Mouse (Mus musculus): ENCODE results near the gene Gm1110. TPM values are rescaled to one million over a fixed set of nuclear protein-coding genes. Genes with fewer than 3 reads are reported as not detected.
"Not testable (repeated sequence)": the region's sequence is repeated elsewhere in the genome, so short reads cannot be mapped to it uniquely, and the experiment has no call there.

The Gm1110 gene
- polyA plus RNA-seq (2015; fragmentation: Nextera tagmentation; extraction: Ambion mirVana): not detected in 2 replicates

GRCm38 (mm10) chr9:26922909-26923526 is at the start of gene Gm1110:
Gene Gm1110 (minus strand): TSS chr9:26923111.
- Histone ChIP-seq H3K4me1 (replicated peaks) (no peaks in the 10 kb centered on the region), H3K9ac (no peak within 1 kb of the TSS), H3K4me3 (replicated peaks) (no peak within 1 kb of the TSS), H3K9me3 (replicated peaks) (no peaks in the 10 kb centered on the region), H3K4me2 (no peak within 1 kb of the TSS), H3K36me3 (replicated peaks) (no peaks in the 10 kb centered on the region), H3K27ac (replicated peaks) (no peak within 1 kb of the TSS), H3K27me3 (no peaks in the 10 kb centered on the region)
- ATAC-seq (ENCODE audit: insufficient read depth): no peak
- WGBS (ENCODE audit: insufficient replicate concordance): 53% methylated on average over 13 of the region's 13 CpGs

- H3K4me3 ChIP-seq (replicated peaks): no peak overlapping the region
- 30% methylated on average over 2 of the region's 2 CpGs for WGBS (ENCODE audit: insufficient replicate concordance)
- H3K9ac ChIP-seq: no peak overlapping the region
- no peaks in the 10 kb centered on the region for H3K36me3 ChIP-seq (replicated peaks)
- no peak overlapping the region for H3K27ac ChIP-seq (replicated peaks)
- H3K9me3 ChIP-seq (replicated peaks): no peaks in the 10 kb centered on the region
- H3K27me3 ChIP-seq: no peaks in the 10 kb centered on the region
- H3K4me1 ChIP-seq (replicated peaks): no peaks in the 10 kb centered on the region
- H3K4me2 ChIP-seq: no peak overlapping the region
- no peak for ATAC-seq (ENCODE audit: insufficient read depth)
These were observed 24.9 kb upstream of the Gm1110 start for GRCm38 (mm10) chr9:26947790-26948189.

DNA sequence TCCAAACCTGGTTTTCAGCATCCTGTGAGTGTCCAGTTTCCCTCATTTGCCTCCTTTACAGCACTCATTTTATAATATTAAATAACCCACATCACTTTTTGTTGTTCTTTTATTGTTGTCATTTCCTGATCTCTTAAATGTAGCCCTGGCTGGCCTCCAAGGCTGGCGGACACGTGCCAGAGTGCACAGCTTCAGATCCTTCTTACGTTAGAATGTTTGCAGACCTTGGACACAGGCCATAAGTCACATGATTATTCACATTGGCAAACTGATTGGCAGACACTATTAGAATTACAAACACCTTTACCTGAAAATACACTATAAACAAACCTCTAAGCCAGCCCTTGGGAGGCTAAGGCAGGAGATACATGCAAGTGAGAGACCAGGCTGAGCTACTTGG is 1.2 kb upstream of the Gm1110 start:
- H3K4me3 ChIP-seq (replicated peaks): no peak overlapping the region
- no peak overlapping the region for H3K4me2 ChIP-seq
- no peaks in the 10 kb centered on the region for H3K36me3 ChIP-seq (replicated peaks)
- no peak overlapping the region for H3K9ac ChIP-seq
- H3K4me1 ChIP-seq (replicated peaks): no peaks in the 10 kb centered on the region
- H3K9me3 ChIP-seq (replicated peaks): no peaks in the 10 kb centered on the region
- H3K27ac ChIP-seq (replicated peaks): no peak overlapping the region
- 66% methylated on average over 3 of the region's 3 CpGs for WGBS (ENCODE audit: insufficient replicate concordance)
- no peaks in the 10 kb centered on the region for H3K27me3 ChIP-seq
- ATAC-seq (ENCODE audit: insufficient read depth): no peak

GRCm38 (mm10) chr9:26919778-26920177 is 3.1 kb downstream of the Gm1110 start:
- 74% methylated on average over 2 of the region's 2 CpGs for WGBS (ENCODE audit: insufficient replicate concordance)
- no peak overlapping the region for H3K27ac ChIP-seq (replicated peaks)
- H3K4me3 ChIP-seq (replicated peaks): no peak overlapping the region
- no peaks in the 10 kb centered on the region for H3K4me1 ChIP-seq (replicated peaks)
- no peak overlapping the region for H3K4me2 ChIP-seq
- no peak overlapping the region for H3K9ac ChIP-seq
- no peaks in the 10 kb centered on the region for H3K27me3 ChIP-seq
- ATAC-seq (ENCODE audit: insufficient read depth): no peak
- H3K9me3 ChIP-seq (replicated peaks): no peaks in the 10 kb centered on the region
- H3K36me3 ChIP-seq (replicated peaks): no peaks in the 10 kb centered on the region

- Histone ChIP-seq H3K4me1 (replicated peaks) (no peaks in the 10 kb centered on the region), H3K9ac (no peak overlapping the region), H3K36me3 (replicated peaks) (no peaks in the 10 kb centered on the region), H3K4me3 (replicated peaks) (no peak overlapping the region), H3K4me2 (no peak overlapping the region), H3K27me3 (no peaks in the 10 kb centered on the region), H3K27ac (replicated peaks) (no peak overlapping the region), H3K9me3 (replicated peaks) (no peaks in the 10 kb centered on the region)
- 58% methylated on average over 4 of the region's 4 CpGs for WGBS (ENCODE audit: insufficient replicate concordance)
- no peak for ATAC-seq (ENCODE audit: insufficient read depth)
These were observed 9.8 kb downstream of the Gm1110 start for GRCm38 (mm10) chr9:26913150-26913549.

GRCm38 (mm10) chr9:26911251-26911650 is 11.7 kb downstream of the Gm1110 start:
- no peak overlapping the region for H3K4me3 ChIP-seq (replicated peaks)
- WGBS (ENCODE audit: insufficient replicate concordance): 54% methylated on average over 1 of the region's 1 CpGs
- no peaks in the 10 kb centered on the region for H3K36me3 ChIP-seq (replicated peaks)
- H3K9ac ChIP-seq: no peak overlapping the region
- H3K9me3 ChIP-seq (replicated peaks): no peaks in the 10 kb centered on the region
- no peaks in the 10 kb centered on the region for H3K27me3 ChIP-seq
- no peak overlapping the region for H3K27ac ChIP-seq (replicated peaks)
- ATAC-seq (ENCODE audit: insufficient read depth): no peak
- no peaks in the 10 kb centered on the region for H3K4me1 ChIP-seq (replicated peaks)
- H3K4me2 ChIP-seq: no peak overlapping the region

- ATAC-seq (ENCODE audit: insufficient read depth); H3K4me1 ChIP-seq (replicated peaks); H3K27me3 ChIP-seq; H3K36me3 ChIP-seq (replicated peaks); H3K4me3 ChIP-seq (replicated peaks); H3K9me3 ChIP-seq (replicated peaks); H3K27ac ChIP-seq (replicated peaks); H3K4me2 ChIP-seq; H3K9ac ChIP-seq: not testable (repeated sequence)
- 63% methylated on average over 7 of the region's 7 CpGs for WGBS (ENCODE audit: insufficient replicate concordance)
These were observed 53.1 kb downstream of the Gm1110 start for GRCm38 (mm10) chr9:26869856-26870255.

- no peaks in the 10 kb centered on the region for H3K36me3 ChIP-seq (replicated peaks)
- ATAC-seq (ENCODE audit: insufficient read depth): no peak
- H3K9ac ChIP-seq: no peak within 1 kb of the TSS
- no peak within 1 kb of the TSS for H3K27ac ChIP-seq (replicated peaks)
- H3K4me2 ChIP-seq: no peak within 1 kb of the TSS
- no peaks in the 10 kb centered on the region for H3K4me1 ChIP-seq (replicated peaks)
- no peaks in the 10 kb centered on the region for H3K9me3 ChIP-seq (replicated peaks)
- no peaks in the 10 kb centered on the region for H3K27me3 ChIP-seq
- no peak within 1 kb of the TSS for H3K4me3 ChIP-seq (replicated peaks)
- whole genome bisulfite sequencing (ENCODE audit: insufficient replicate concordance): 40% methylated on average over 5 of the region's 5 CpGs
These were observed 62.2 kb downstream of the Gm1110 start, which contains the start of gene Glb1l3 for GRCm38 (mm10) chr9:26860751-26861150. Gene Glb1l3 (minus strand): TSS chr9:26860890.

DNA sequence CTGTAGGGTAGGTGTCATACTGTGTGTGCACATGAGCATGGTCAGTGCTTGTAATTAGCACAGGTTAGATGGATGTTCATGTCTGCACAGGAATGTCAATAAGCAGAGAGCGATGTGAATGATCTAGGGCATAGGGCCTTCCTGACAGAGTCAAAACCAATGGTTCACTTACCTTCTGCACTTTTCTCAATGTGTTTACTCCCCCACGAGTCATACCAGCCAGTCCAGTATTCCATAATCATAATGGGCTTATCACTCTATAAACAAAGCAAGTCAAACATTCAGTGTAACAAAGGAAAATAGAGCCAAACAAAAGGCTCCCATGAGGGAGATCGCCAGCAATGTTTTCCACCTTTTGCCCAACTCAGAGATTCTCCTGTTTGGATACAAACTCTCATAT is 91.8 kb downstream of the Gm1110 start:
- Histone ChIP-seq H3K9ac (no peak overlapping the region), H3K36me3 (replicated peaks) (no peaks in the 10 kb centered on the region), H3K4me2 (no peak overlapping the region), H3K9me3 (replicated peaks) (no peaks in the 10 kb centered on the region), H3K4me3 (replicated peaks) (no peak overlapping the region), H3K27ac (replicated peaks) (no peak overlapping the region), H3K4me1 (replicated peaks) (no peaks in the 10 kb centered on the region), H3K27me3 (no peaks in the 10 kb centered on the region)
- 51% methylated on average over 3 of the region's 3 CpGs for WGBS (ENCODE audit: insufficient replicate concordance)
- ATAC-seq (ENCODE audit: insufficient read depth): no peak

Other genes with a start within 250 kb of the Gm1110 start
- gene B3gat1, start 189.4 kb downstream of the Gm1110 start, polyA plus RNA-seq (2015; fragmentation: Nextera tagmentation; extraction: Ambion mirVana): not detected in 2 replicates
- gene Glb1l2, start 116.6 kb downstream of the Gm1110 start, polyA plus RNA-seq (2015; fragmentation: Nextera tagmentation; extraction: Ambion mirVana): 0.08 and 0.09 TPM in 2 replicates
- gene Glb1l3, start 62.2 kb downstream of the Gm1110 start, polyA plus RNA-seq (2015; fragmentation: Nextera tagmentation; extraction: Ambion mirVana): not detected in 2 replicates
- 10.6 and 10.9 TPM in 2 replicates for gene Acad8, start 76.5 kb upstream of the Gm1110 start, polyA plus RNA-seq (2015; fragmentation: Nextera tagmentation; extraction: Ambion mirVana)
- 39.2 and 42.0 TPM in 2 replicates for gene Thyn1, start 76.6 kb upstream of the Gm1110 start, polyA plus RNA-seq (2015; fragmentation: Nextera tagmentation; extraction: Ambion mirVana)
- gene Vps26b, start 107.0 kb upstream of the Gm1110 start, polyA plus RNA-seq (2015; fragmentation: Nextera tagmentation; extraction: Ambion mirVana): 9.5 and 9.9 TPM in 2 replicates
- gene Ncapd3, start 107.1 kb upstream of the Gm1110 start, polyA plus RNA-seq (2015; fragmentation: Nextera tagmentation; extraction: Ambion mirVana): 28.6 and 29.6 TPM in 2 replicates
- 2.9 and 3.4 TPM in 2 replicates for gene Jam3, start 232.3 kb upstream of the Gm1110 start, polyA plus RNA-seq (2015; fragmentation: Nextera tagmentation; extraction: Ambion mirVana)